Mouse (Mus musculus) c-Kit-positive CD71-positive TER-119-positive erythroid progenitor cells, embryonic 14.5 days (primary cell): ENCODE results near the gene Ccdc181.

Experiments
- DNase-seq: peaks from one replicate; pipeline ENCODE4 v3.0.0-alpha.2; 2013; ENCODE audit warnings: low spot score

Gene Ccdc181

DNA sequence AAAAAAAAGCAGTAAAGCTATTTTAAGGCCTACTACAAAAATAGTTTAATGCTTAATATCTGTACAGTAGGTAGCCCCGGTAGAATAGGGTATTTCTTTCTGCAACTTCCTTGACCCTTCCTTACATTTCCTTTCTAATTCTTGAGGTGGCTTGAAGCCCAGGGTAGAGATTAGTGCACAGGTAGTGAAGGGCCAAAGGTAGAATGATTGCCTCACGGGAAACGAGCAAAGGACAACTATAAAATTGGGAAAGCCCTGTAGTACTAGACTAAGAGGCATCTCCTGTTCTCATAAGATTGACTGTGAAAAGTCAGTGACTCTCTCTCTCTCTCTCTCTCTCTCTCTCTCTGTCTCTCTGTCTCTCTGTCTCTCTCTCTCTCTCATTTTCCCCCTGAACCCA lies 60.0 kb downstream of the Ccdc181 start:
- no peak for DNase-seq

DNA sequence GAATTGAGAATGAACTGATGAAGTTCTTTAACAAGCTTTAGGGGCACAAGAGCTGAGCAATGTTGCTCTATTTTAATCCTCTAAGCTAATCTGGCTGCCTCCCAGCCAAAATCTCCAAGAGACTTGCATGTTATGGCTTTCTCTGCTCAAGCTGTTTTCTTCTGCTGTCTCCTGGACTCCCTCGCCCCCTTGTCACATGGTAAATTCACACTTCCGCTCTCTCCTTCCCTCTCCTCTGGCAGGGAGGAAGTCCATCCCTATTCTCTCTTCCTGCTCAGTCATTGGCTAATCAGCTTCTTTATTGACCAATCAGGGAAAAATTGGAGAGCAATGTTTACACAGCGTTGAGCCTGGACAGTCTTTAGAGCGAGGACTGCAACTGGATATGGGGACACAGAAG lies 60.5 kb downstream of the Ccdc181 start:
- no peak for DNase-seq
